Mouse (Mus musculus): ENCODE measurements at regions not wholly inside any gene's neighbourhood (a gene's known extent, or its start where the extent isn't known, plus 50 kb on each side); places are given as distances from the start of the nearest gene placed in this dataset.
A peak's percentile ranks its signal among the peaks of the same experiment; 100 is the strongest.

DNA sequence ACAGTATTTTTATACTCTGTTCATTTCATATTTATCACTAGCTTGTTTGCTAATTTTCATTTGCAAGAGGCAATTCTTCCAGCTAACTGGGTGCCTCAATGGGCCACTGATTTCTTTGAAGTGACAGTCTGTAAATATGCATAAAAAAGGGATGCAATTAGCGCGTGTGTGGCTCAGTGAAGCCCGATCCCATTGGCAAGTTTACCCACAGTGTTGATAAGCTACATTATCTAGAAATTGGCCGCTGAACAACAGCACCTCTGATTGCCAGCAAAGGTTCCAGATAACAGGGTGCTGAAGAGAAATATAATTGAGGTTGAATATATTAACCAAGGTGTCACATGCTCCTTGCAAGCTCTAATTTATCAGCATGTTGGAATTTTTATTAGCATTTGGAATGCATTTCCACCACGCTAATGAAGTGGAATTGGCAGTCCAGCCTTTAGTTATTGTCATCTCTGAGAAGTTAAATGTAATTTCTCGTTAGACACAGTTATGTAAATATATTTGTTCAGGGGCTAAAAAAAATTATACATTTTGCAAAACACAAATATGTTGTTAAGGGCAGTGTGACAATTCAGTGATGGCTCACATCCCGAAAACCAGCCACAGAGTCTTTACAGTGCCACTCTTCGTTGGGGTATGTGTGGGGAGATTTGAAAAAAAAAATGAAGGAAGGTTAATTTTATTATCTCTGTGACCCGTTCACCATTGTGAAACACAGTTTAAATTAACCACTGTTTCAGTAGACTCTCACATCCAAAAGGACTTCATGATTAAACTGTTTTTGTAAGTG is 224.0 kb downstream of the Gm765 start:
- TF ChIP-seq POLR2A (IDR thresholded peaks at IDR 0.05; ENCODE audit: borderline replicate concordance, extremely low read depth, insufficient read depth, insufficient read length) = no peak
- DNase-seq (ENCODE audit: low spot score) (no peak), ATAC-seq (ENCODE audit: low FRiP score, low read depth) (no peak)
- no peaks in the 10 kb centered on the region for H3K36me3 ChIP-seq (ENCODE audit: control insufficient read depth, insufficient read depth, low read length)
- no peak overlapping the region for H3K9ac ChIP-seq (ENCODE audit: low read depth, low read length, severe bottlenecking)
- no peak overlapping the region for H3K4me2 ChIP-seq (replicated peaks; ENCODE audit: low read depth, low read length, severe bottlenecking)
- H3K9me3 ChIP-seq (ENCODE audit: control insufficient read depth, low read length) = no peaks in the 10 kb centered on the region
- no peak overlapping the region for H3K4me3 ChIP-seq (replicated peaks; ENCODE audit: low read length)
- no peak overlapping the region for H3K27ac ChIP-seq (replicated peaks; ENCODE audit: low read depth, low read length)
- H3K4me1 ChIP-seq (ENCODE audit: control insufficient read depth, insufficient read depth, low read length) = peaks cover 16% of the 10 kb centered on the region
- 48% methylated on average over 9 of the region's 9 CpGs for WGBS
- H3K27me3 ChIP-seq (ENCODE audit: control insufficient read depth, insufficient read depth, low read length) = no peaks in the 10 kb centered on the region

DNA sequence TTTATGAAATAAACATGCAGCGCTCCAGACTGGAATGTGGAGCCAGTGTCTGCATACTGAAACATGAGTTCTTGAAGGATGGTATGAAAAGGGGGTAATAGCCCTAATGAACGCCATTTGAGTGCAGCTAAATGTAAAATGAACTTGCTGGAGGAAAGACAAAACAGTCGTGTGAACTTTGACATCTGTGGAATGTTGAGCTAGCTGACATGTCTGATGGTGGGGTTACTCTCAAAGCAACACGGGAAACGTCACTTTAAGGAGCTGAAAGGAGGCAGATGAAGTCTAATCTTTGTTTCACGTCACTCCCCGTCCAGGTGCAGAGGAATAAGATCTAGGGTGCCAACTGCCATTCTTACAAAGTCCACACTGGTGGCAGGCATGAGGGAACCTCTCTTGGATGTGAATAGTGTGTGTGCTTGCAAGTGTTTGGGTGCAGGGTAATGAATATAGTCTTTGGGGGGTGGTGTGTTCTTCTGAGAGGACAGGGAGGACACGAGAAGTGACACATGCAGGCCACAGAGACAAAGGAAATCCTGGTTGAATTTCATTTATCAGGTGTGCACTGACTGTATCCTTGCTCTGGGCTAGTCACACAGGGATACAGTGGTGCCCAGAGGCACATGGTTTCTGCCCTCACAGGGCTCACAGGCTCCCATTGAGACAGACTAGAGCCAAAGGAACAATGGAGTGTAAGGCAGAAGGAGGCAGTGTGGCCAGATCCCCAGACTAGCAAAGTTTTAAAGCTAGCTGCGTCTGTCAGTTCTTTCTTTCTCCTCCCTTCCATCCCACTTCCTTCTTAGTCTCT is 228.0 kb downstream of the Gm765 start:
- Histone ChIP-seq H3K9me3 (ENCODE audit: control insufficient read depth, low read length) (no peaks in the 10 kb centered on the region), H3K4me2 (replicated peaks; ENCODE audit: low read depth, low read length, severe bottlenecking) (no peak overlapping the region), H3K4me1 (ENCODE audit: control insufficient read depth, insufficient read depth, low read length) (peaks cover 16% of the 10 kb centered on the region), H3K36me3 (ENCODE audit: control insufficient read depth, insufficient read depth, low read length) (no peaks in the 10 kb centered on the region), H3K27ac (replicated peaks; ENCODE audit: low read depth, low read length) (no peak overlapping the region), H3K4me3 (replicated peaks; ENCODE audit: low read length) (no peak overlapping the region), H3K27me3 (ENCODE audit: control insufficient read depth, insufficient read depth, low read length) (no peaks in the 10 kb centered on the region), H3K9ac (ENCODE audit: low read depth, low read length, severe bottlenecking) (no peak overlapping the region)
- DNase-seq (ENCODE audit: low spot score) (no peak), ATAC-seq (ENCODE audit: low FRiP score, low read depth) (no peak)
- TF ChIP-seq POLR2A (IDR thresholded peaks at IDR 0.05; ENCODE audit: borderline replicate concordance, extremely low read depth, insufficient read depth, insufficient read length) = no peak
- WGBS = 28% methylated on average over 9 of the region's 9 CpGs

DNA sequence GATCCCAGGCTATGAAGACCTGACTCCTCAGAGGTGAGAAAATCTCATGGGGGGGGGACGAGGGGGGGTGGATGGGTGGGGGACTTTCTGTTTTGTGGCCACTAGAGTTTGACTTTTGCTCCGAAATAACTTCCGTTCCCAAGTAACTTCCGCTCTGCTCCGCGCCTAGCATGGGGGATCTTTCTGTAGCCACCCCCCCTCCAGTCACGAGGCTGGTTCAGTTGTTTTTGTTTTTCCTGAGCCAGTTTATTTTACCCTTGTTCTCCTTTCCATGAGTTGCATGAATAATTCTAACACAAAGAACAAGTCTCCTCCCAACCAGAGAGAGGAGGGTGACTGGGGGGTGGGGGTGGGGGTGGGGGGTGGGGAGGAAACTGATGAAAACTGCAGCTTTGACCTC is 228.8 kb downstream of the Gm765 start:
- Histone ChIP-seq H3K36me3 (ENCODE audit: control insufficient read depth, insufficient read depth, low read length) (no peaks in the 10 kb centered on the region), H3K9me3 (ENCODE audit: control insufficient read depth, low read length) (no peaks in the 10 kb centered on the region), H3K27me3 (ENCODE audit: control insufficient read depth, insufficient read depth, low read length) (no peaks in the 10 kb centered on the region), H3K4me1 (ENCODE audit: control insufficient read depth, insufficient read depth, low read length) (peaks cover 16% of the 10 kb centered on the region), H3K4me3 (replicated peaks; ENCODE audit: low read length) (no peak overlapping the region), H3K27ac (replicated peaks; ENCODE audit: low read depth, low read length) (no peak overlapping the region), H3K4me2 (replicated peaks; ENCODE audit: low read depth, low read length, severe bottlenecking) (peak overlapping the region; percentile 16), H3K9ac (ENCODE audit: low read depth, low read length, severe bottlenecking) (no peak overlapping the region)
- no peak for TF ChIP-seq POLR2A (IDR thresholded peaks at IDR 0.05; ENCODE audit: borderline replicate concordance, extremely low read depth, insufficient read depth, insufficient read length)
- ATAC-seq (ENCODE audit: low FRiP score, low read depth) (no peak), DNase-seq (ENCODE audit: low spot score) (no peak)
- WGBS = 22% methylated on average over 7 of the region's 7 CpGs

DNA sequence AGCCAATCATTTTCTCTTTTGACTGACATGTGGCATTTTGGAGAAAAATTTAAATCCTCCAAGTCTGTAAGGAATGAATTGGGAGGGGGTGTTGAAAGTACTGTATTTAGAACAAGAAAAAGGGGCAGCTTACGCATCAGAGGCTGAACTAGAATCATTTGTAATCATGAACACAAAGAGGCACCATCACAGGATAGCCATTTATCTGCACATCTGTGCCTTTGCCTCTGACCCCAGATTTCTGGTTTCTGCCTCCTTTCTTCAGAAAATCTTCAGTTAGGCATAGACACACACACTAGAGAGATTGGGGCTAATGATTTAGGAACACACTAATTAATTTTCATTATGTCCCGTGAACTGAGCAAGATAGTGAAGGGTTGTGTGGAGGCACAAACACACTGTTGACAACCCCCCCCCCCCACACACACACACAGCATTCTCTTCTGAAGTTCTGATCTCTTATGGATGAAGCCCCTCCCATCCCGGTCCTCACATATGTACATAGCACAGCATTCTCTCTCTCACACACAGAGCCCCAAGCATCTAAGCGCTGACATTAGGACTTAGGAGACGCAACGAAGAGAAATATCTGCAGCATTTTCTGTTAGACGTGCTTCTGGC is 229.9 kb downstream of the Gm765 start:
- Histone ChIP-seq H3K9me3 (ENCODE audit: control insufficient read depth, low read length) (no peaks in the 10 kb centered on the region), H3K36me3 (ENCODE audit: control insufficient read depth, insufficient read depth, low read length) (no peaks in the 10 kb centered on the region), H3K27ac (replicated peaks; ENCODE audit: low read depth, low read length) (no peak overlapping the region), H3K4me3 (replicated peaks; ENCODE audit: low read length) (no peak overlapping the region), H3K4me1 (ENCODE audit: control insufficient read depth, insufficient read depth, low read length) (peaks cover 9% of the 10 kb centered on the region; the same call in 1 of the 2 replicates), H3K27me3 (ENCODE audit: control insufficient read depth, insufficient read depth, low read length) (no peaks in the 10 kb centered on the region), H3K9ac (ENCODE audit: low read depth, low read length, severe bottlenecking) (no peak overlapping the region), H3K4me2 (replicated peaks; ENCODE audit: low read depth, low read length, severe bottlenecking) (no peak overlapping the region)
- DNase-seq (ENCODE audit: low spot score) = no peak
- 79% methylated on average over 7 of the region's 7 CpGs for whole genome bisulfite sequencing
- no peak for ATAC-seq (ENCODE audit: low FRiP score, low read depth)
- TF ChIP-seq POLR2A (IDR thresholded peaks at IDR 0.05; ENCODE audit: borderline replicate concordance, extremely low read depth, insufficient read depth, insufficient read length) = no peak

DNA sequence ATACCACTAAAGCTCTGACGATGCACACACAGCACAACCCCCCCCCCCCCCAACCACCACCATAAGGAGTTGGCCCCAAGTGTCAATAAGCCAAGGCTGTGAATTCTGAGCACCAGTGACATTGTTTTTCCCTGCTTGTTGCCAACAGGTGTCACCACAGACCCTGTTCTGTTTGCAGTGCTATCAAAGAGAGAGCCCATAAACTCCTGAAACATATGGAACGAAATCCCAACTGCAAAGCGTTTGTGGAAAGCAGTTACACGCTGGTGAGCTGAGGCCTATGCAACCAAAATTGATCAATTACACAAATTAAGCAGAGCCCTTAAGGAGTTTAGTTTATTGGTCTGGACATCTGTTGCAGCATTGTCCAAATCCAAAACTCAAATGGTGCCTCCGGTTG is 235.4 kb downstream of the Gm765 start:
- Histone ChIP-seq H3K4me1 (ENCODE audit: control insufficient read depth, insufficient read depth, low read length) (peaks cover 13% of the 10 kb centered on the region; the same call in 1 of the 2 replicates), H3K9me3 (ENCODE audit: control insufficient read depth, low read length) (no peaks in the 10 kb centered on the region), H3K36me3 (ENCODE audit: control insufficient read depth, insufficient read depth, low read length) (no peaks in the 10 kb centered on the region), H3K27ac (replicated peaks; ENCODE audit: low read depth, low read length) (peak overlapping the region; percentile 30), H3K27me3 (ENCODE audit: control insufficient read depth, insufficient read depth, low read length) (no peaks in the 10 kb centered on the region), H3K9ac (ENCODE audit: low read depth, low read length, severe bottlenecking) (no peak overlapping the region), H3K4me2 (replicated peaks; ENCODE audit: low read depth, low read length, severe bottlenecking) (no peak overlapping the region), H3K4me3 (replicated peaks; ENCODE audit: low read length) (no peak overlapping the region)
- ATAC-seq (ENCODE audit: low FRiP score, low read depth) (peak; percentile 73), DNase-seq (ENCODE audit: low spot score) (peak; percentile 69)
- TF ChIP-seq POLR2A (IDR thresholded peaks at IDR 0.05; ENCODE audit: borderline replicate concordance, extremely low read depth, insufficient read depth, insufficient read length) = no peak
- WGBS = 9% methylated on average over 5 of the region's 5 CpGs

Measured in limb, embryonic 14.5 days (tissue).